Mouse (Mus musculus) hindlimb bud, embryonic 11.5 days (tissue): ENCODE results near the gene Pim3.

ENCODE experiments used
- DNase-seq: peaks from one replicate; pipeline ENCODE4 v3.0.0-alpha.2; 2012; ENCODE audit warnings: low read depth, low spot score; ENCODE audit errors: extremely low spot score

Gene Pim3

DNA sequence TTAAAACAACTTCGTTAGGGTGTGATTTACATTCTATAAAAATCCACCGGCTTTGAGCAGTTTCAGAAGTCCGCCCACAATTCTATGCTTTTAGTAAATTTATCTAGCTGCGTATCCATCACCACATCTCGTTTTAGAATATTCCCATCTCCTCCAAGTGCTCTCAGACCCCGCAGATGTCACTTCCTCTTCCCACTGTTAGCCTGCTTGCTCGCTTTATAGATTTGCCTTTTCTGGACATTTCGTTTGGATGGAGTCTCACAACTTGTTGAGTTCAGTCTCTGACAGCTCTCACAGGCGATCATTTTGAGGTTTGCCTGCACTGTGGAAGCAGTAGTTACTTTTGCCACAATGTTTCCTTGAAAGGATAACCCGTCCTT lies 15.0 kb downstream of the Pim3 start:
- DNase-seq, result no peak

DNA sequence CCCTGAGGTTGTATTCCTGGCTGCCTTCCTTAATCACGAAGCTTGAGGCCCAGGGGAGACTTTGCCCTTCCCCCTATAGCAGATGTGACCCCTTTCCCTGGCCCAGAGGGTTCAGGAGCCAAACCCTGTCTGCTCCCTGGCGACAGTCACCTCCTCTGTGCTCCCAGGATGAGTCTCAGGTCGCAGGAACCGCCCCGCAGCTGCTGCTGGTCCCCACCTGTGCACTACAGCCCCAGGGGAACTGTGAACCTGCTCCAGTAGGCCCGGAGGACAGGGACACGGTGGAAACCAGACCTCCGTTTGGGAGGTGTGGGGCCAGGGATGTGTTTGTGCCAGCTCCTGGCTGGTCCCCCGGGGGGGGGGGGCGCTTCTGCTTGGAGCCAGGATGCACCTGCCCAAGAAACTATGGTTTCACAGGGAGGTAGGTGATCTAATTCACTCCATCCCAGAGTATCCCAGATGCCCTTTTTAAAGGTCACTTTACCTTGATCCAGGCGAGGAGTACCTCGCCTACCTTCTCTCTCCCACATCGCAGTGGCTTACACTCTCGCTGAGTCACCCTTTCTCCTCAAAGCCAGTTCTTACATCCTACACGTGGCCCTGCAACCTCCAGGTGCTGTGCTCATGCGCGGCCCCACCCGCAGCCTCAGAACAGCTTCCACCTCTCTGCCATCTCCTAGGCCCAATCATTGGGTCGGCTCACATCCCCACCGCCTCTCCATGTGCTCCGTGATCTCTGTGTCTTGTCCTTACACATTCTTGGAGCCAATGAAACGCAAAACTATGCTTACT lies 19.5 kb downstream of the Pim3 start:
- no peak for DNase-seq

DNA sequence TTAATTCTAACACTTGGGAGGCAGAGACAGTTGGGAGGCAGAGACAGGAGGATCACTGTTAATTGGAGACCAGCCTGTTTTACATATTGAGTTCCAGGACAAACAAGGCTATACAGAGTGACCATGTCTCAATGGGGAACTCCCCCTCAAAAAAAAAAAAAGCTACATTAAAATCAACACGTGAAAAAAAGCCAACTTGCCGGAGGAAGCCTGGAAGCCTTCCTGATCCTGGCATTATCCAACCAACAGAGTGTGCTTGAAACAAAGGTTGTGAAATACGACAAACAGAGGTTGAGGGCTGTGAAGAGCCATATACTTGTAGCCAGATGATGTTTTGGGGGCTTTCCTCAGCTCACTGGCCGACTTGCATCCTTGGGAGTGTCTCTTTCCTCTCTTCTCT lies 20.9 kb downstream of the Pim3 start:
- DNase-seq, result no peak

DNA sequence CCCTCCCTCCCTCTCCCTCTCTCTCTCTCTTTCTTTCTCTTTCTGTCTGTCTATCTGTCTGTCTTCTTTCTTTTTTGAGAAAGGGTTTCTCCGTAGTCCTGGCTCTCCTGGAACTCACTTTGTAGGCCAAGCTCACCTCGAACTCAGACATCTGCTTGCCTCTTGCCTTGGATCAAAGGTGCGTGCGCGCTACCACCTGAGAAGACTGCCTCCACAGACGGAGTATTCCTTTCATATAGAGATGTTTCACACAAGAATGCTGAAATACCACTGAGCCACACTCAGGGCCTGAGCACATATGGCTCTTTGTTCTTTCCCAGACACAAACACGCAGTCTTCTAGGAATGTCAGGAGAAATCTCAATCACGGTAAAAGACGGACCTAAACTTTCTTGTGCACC lies 21.4 kb downstream of the Pim3 start:
- no peak for DNase-seq

DNA sequence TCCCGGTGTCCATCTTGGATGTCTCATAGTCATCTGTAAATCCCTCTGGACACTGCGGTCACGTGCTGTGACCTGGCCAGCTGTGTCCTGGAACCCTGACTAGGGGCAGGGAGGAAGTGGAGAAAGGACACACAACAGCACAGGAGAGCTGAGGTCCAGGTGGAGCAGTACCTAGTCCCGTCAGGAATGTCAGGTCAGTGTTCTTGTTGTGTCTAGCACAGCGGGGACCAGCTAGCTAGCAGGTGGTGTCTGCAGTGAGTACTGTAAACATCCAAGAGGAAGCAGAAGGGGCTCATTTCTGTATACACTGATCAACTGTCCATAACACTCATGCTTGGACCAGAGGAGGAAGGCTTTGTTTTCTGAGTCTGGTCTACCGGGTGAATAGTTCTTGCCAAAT lies 23.4 kb downstream of the Pim3 start:
- no peak for DNase-seq

DNA sequence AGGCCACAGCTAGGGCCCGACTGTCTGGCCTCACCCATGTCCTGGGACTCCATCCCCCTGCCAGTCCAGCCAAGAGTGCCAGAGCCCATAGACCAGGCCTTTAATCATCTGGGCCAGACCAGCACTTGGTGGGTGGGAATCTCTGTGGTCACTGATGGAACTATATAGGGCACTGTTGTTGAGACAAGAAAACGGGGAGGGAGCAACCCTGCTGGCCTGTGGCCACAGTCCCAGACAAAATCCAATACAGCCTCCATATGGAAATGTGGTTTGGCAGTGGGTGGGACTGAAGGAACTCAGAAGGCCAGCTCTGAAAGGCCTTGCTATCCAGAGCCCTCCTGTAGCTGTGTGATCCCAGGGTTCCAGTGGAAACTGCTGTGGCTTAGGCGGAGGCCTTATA lies 27.0 kb downstream of the Pim3 start:
- DNase-seq, result no peak

DNA sequence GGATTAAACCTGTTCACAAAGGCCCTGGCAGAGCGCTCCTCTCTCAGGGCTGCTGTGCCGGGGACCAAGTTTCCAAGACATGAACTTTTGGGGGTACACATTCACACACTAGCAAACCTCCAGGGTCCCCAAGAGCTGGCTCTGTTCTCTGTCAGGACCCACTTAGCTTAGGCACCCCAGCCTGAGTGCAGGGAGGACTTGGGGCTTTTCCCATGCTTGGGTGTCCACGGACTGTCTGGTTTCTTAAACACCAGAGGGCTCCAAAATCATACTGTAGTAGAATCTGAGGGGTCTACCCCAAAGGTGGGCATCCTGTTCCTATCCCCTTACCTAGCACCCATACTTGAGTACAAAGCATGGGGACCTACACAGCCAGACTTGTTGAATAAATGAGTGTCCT lies 28.0 kb downstream of the Pim3 start:
- no peak for DNase-seq

DNA sequence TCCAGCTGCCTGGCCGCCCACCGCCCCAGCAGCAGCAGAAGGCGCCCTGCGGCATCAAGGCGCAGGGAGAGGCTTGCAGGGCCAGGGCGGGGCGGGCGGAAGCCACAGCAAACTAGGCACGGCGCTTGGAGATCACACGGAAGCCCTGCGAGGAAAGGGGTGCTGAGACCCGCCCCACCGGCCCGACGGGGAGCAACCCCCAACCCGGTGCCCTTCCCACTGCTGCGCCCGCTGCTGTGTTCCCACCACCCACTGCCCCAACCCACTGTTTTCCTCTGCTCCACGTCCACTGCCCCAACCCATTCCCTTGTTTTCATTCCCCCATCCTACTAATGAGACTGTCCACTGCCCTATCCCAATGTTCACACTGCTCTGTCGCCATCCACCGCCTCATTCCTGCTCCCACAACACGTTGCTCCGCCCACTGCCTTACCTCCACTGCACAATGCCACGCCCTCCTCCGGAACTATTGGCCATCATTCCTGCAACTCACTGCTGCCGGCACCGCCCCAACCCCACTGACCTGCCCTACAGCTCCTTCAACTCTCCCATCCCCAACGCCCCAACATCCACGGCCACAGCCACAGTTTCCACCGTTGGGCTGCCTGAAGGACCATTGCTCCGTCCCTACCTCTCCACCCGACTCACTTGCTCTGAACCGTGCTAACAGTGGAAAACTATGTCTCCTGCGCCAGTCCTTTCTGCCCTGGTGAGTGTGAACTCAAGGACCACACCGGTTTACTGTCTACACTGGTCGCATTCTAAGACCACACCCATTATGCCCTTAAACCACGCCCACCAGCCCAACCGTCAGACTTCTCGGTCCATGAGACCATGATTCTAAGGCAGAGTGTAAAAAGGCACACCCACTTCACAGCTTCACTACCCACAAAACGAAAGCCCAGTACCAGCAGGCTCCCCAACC lies 29.0 kb downstream of the Pim3 start:
- DNase-seq, result peak; percentile 57

DNA sequence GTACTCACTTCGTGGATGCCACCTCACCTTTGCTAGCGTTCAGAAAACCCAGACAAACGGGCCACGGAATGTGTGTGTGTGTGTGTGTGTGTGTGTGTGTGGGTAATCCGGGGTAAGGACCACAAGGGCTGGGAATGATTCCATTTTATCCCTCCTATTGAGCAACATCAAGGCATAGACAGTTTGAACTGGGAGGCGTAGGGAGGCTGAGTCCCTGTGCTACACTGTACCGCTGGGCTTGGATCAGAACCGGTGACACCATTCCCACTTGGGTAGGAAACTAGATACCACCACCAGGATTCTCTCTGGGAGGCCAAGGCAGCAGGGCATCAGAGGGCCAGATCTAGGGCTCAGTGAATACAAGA lies 29.7 kb downstream of the Pim3 start:
- no peak for DNase-seq

DNA sequence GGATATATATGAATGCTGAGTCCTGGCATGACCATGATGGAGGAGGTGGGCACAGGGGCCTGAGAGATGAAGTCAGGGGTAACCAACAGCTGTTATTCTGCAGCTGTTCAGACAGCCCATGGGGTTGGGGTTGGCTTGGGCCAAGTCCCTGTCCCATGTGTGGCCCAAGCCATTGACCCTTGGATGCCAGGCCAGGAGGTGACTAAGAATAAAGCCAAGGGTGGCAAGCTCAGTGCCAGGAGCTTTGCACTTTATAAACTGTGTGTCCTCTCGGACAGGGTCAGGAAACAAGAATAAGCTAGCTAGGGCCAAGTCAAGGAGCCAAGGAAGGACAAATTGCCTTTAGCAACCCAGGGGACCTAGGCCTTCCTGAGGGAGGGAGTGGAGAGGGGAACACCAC lies 30.3 kb downstream of the Pim3 start:
- DNase-seq, result no peak

DNA sequence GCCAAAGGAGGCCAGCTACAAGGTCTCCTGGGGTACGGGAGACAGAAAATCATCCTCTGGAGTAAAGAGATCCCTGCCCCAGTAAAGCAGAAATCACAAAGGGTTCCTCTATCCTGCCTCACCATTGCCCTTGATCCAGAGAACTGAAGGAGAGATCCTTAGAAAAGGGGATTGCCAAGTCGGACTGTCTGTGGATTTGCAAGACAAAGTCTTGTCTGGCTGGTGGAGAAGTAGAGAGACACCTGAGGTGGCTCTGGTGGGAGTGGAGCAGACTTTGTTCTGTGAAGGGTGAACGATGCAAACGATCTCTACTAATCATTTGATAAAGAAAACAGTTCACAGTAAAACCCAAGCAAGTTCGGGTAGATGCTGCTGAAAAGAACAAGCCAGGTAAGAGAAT lies 30.9 kb downstream of the Pim3 start:
- no peak for DNase-seq

DNA sequence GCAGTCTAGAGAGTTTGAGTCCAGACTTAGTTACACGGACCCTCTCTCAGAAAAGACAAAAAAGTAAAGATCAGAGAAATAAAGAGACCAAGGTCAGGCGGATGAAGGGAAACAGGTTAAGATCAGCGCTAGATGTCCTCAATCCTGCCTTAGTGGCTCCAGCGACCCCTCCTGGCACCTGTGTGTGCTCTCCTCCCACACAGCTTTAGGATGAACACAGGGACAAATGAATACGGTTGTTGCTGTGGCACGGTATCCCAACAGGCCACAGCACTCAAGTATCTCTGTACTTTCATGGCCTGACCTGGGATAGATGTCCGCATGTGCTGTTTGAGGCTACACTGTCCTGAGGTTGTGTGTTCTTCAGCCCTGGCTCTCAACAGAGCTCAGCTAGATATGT lies 33.1 kb downstream of the Pim3 start:
- DNase-seq, result no peak

DNA sequence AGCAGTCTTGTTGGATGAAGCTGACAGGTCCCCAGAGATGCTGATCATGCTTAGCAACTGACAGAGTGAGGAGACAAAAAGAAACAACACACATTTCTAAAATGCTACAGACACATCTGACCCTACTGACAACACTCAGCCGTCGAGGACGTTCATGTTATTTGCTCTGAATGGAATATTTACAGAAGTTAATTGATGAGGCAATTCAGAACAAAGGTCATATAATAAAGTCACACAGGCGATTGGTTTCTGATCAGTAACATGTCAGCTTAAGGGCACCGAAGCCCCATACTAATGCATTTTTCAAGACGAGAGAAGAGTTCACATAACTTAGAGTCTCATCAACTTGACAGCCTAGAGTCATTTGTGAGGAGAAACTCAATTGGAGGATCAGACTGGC lies 33.9 kb downstream of the Pim3 start:
- DNase-seq, result no peak

DNA sequence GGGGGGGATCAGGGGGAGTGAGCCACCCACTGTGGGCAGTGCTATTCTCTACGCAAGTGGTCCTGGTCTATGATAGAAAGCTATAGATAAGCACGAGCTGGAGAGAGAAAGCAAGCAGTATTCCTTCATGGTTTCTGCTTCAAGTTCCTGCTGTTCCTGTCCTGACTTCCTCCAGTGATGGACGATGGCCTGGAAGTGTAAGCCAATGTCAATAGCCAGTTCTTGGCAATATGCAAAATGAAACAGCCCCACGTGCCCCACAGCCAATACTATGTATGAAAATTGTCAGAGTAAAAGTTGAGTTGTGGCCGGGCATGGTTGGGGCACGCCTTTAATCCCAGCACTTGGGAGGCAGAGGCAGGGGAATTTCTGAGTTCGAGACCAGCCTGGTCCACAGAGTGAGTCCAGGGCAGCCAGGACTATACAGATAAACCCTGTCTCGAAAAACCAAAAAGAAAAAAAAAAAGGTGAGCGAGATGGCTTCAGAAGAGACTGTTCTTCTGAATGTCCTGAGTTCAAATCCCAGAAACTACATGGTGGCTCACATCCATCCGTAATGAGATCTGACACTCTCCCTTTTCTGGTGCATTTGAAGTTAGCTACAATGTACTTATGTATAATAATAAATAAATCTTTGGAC lies 34.5 kb downstream of the Pim3 start:
- no peak for DNase-seq

DNA sequence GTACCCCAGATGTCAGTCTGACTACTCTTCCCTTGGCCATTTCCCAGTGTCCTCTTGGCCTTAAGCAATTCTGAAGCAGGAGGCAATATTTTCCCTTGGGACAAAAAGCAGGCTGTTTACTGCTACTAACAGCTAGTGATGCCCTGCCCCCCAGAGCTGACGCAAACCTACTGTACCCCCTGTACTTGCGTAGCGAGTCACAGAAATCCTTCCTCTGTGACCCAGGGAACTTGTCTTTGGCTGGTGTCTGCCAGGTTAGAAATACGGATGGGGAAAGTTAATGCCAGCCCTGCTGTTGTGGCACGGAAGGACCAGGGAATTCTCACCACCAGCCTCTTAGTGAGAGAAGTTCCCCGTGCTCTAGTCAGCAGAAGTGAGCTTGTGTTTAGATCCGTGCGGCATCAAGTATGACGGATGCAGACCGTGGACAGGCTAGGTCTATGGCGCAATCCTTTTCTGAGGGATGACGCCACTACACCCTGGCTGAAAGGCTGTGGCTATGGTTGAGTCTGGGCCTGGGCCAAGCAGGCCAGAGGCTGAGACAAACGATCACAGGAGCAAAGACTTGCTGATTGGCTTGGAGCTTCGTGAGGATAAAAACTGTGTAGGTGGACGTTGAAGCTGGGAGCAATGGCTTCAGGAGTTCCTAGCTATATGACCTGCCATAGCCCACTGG lies 40.4 kb downstream of the Pim3 start:
- DNase-seq, result no peak

DNA sequence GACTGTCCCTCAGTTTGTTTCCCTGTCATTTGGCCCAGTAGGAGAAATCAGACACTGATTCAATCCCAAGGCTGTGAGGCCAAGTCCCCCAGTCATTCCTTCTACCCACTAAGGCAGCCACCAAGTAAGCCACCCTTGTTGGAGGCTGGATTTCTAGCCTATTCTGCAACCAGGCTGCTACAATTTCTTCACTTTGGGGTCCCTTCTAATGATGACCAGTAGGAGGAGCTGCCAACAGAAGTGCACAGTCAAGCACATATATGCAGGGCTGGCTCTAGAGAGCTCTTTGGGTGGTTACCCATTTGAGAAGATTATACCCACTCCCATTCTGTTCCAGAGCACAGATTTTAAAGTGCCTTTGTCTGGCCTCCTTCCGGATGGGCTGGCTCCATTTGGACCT lies 41.1 kb downstream of the Pim3 start:
- DNase-seq, result no peak

DNA sequence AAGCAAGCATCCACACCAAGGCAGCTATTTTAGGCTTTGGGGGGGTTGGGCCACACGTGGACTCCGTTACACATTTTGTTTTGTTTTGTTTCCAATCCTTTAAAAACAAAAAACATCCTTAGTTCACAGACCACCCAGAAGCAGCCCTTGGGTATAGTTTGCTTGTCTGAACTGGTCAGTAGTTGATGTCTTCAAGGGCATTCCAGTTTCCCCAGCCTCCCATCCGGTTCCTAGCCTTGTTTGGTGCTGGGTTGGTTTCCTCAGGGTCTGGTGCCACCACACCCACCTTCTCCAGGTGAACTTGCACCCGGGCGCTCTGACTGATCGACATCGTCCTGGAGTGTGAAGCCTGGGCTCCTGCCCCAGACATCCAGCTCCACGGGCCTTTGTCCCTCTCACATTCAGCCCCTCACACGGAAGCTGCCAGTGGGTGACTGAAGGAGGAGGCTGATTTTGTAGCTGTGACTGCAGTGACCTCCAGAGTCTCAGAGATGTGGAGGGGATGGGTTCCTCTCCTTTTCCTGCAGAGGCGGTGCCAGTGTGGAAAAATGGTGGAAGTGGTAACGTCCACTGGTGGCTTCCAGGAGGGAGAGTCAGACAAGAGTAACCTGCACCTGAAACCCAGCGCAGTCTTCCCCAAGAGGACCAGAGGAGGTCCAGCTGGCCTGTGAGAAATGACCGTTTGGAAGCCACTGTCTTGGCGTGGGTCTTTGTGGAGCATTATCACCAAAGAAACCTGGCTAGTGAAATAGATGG lies 42.2 kb downstream of the Pim3 start:
- DNase-seq, result no peak

DNA sequence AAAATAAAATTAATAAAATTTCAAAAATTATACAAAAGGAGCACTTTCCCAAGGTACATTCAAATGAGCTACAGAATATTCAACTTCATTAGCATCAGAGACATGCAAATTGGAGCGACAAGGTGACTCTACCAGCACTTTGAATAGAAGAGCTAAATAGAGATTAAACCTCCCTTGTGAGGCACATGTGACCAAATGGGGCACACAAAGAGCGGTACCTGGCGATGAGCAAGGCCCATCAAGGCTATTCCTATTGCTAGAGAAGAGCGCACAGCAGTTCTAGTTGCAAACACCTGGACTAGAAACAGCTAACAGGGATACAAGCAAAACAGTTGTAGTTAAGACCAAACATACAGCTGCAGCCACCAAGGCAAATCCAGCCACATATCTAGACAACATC lies 44.4 kb downstream of the Pim3 start:
- no peak for DNase-seq

DNA sequence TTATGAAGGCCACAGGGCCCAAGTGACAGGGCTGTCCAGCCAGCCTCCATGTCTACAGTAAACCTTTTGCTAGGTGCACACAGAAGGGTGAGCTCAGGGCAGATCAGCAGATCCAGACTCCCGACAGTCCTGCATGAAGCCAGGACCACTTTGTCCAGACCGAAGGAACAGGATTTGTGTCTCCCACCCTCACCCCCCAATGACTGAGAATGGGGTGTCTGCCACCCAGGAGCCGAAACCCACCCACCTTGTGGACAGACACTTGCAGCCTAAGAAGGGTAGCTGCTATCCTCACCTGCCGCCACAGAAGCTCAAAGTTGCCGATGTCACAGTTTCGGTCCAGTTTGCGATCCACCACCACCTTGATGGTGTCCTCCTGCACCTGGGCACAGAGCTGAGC lies 53.1 kb downstream of the Pim3 start:
- no peak for DNase-seq
